Mouse (Mus musculus): Measurements from ENCODE around the gene Aip. TPM values are rescaled to one million over a fixed set of nuclear protein-coding genes. Genes with fewer than 3 reads are reported as not detected.

Aip gene
- polyA plus RNA-seq (2021; fragmentation: Nextera tagmentation) = 168 and 240 TPM in 2 replicates
- long read RNA-seq, experiment 1, transcript Aip-201 (6 exons, 1,261 nt) = major isoform, 306 of 508 reads
- long read RNA-seq, experiment 1, transcript Aip-202 (7 exons, 1,378 nt) = minor isoform, 59 of 508 reads
- long read RNA-seq, experiment 1, partial matches to known transcripts = 22 of 508 reads
- long read RNA-seq, experiment 1, other reads (novel, unspliced or antisense) = 119 of 508 reads
- long read RNA-seq, experiment 2, transcript Aip-201 (6 exons, 1,261 nt) = major isoform, 178 of 275 reads
- long read RNA-seq, experiment 2, transcript Aip-202 (7 exons, 1,378 nt) = minor isoform, 23 of 275 reads
- long read RNA-seq, experiment 2, partial matches to known transcripts = 23 of 275 reads
- long read RNA-seq, experiment 2, other reads (novel, unspliced or antisense) = 51 of 275 reads

DNA sequence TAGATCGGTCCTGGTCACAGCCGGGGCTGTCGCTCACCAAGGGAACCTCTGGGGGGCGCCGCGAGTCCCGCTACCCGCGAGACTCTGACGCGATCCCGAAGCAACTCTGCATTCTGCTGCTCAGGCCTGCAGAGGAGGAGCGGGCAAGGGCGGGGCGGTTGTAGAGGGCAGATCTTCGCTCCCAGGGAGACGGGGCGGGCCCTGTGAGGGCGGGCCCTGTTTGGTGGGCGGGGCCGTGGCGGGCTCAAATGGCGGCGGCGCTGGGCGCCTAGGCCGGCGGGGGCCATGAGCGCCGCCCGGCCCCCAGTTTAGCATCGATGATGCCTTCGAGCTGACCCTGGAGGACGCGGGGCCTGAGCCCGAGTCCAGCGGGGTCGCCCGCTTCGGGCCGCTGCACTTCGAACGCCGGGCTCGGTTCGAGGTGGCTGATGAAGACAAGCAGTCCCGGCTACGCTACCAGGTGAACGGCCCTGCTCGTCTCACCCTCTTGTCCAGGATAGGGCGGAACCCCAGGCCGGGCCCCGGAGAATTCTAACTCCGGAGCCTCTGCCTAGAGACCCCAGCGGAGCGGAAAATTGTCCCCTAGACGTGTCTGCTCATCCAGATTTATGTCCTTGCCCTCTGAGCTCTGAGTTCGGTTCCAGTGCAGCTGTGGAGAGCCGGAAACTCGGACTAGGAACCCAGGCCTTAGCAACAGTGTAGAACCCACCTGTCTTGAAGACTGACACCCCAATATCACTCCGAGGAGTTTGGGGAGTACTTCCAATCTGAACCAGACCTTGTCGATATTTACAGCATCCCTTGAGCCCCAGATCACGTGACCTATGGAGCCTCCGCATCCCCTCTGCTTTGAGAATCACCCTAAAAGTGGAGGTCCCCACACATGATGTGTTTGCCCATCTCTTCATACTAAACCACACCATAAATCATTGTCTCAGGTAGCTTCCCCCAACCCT is at the start of gene Aip:
Gene Aip (minus strand): TSS at position 118 of the 956 bp plus-strand sequence.

DNA sequence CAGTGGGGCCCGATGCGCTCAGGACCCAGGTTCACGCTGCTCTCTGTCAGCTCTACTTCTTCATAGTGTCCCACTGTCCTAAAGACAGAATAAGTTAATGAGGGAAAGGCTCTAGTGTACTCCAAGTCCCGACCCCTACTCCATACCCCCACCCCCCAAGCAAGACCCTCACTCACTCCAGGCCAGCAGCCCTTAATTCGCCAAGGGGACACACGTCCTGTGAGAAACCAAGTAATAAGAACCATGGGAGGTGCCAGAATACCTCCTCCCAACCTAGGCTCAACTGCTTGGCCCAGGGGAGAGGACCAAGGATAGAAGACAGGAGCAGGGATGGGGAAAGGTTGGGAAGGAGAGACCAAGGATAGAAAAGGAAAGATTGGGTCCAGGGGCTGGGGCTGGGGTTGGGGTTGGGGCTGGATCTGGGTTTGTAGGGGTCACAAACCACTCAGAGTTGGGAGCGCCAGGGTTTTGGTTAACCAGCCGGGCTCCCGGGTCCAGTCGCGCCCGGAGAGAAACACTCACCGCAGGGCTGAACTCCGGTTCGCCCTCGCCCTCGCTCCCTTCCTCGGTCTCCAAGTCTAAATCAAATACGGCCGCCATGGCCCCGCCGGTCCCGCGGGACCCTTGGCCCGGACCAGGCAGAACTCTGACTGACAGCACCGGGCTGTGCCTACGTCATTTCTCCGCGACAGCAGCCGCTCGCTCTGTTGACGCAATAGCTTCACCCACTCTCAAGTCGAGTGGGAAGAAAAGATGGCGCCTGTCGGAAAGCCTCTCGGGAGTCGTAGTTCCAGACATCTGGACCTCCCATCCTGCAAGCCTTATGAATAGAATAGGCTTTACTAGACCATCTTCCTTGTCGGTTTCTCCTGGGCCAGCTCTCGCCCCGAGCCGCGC is 37.2 kb upstream of the Aip start, which contains the start of gene Rps6kb2:
Gene Rps6kb2 (minus strand): TSS at position 709 of the 897 bp plus-strand sequence.

DNA sequence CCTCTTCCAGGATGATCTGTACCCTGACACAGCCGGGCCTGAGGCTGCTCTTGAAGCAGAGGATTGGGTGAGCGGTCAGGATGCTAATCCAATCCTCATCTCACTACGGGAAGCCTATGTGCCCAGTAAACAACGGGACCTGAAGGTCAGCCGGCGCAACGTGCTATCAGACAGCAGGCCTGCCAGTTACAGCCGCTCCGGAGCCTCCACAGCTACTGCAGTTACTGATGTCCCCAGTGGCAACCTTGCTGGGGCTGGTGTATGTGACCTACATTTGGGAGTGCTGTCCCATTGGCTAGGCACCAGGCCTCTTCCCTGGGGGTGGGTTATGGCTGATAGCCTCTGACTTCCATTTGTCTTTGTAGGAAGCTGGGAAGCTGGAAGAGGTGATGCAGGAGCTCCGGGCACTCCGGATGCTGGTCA is 27.6 kb upstream of the Aip start, which contains the start of gene Ptprcap:
Gene Ptprcap (plus strand): TSS at position 373 of the 423 bp plus-strand sequence.

DNA sequence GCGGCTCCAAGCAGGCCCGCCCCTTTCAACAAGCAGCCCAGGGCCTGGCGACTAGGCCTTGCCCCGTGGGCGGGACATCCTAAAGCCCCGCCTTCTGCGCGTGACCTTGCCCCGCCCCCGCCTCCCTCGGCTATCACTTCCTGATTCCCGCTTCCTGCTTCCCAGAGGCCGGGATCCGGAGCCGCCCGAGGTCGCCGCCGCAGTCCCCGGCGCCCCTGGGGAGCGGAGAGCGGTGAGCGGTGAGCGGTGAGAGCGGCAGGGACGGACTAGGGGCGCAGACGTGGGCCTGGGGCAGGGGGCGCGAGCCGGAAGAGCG is 22.8 kb upstream of the Aip start, which contains the start of gene Coro1b:
Gene Coro1b (plus strand): TSS at position 129 of the 316 bp plus-strand sequence.

DNA sequence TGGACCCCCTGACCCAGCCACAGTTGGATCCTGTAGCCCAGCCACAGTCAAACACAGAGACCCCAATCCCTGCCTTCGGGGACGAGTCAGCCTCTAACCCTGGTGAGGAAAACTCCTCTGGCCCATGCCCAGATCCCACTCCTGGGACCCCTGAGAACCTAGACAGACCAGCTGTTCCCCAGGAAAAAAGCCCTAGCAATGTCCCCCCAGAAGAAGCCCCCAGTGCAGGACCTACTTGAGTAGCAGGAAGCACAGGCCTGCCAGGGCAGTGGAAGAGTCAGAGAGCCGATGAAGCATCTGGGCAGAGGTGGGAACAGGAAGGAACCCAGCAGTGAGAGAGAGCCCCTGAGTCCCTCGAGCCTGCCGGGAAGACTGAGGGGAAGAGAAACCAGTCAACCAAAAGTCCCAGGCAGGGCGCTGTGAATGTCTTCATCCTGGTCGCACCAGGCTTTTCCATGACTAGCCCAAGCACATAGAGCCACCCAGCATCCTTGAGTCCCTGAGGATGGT is 18.2 kb upstream of the Aip start, which contains the start of gene Cabp4:
Gene Cabp4 (minus strand): TSS at position 275 of the 510 bp plus-strand sequence.

DNA sequence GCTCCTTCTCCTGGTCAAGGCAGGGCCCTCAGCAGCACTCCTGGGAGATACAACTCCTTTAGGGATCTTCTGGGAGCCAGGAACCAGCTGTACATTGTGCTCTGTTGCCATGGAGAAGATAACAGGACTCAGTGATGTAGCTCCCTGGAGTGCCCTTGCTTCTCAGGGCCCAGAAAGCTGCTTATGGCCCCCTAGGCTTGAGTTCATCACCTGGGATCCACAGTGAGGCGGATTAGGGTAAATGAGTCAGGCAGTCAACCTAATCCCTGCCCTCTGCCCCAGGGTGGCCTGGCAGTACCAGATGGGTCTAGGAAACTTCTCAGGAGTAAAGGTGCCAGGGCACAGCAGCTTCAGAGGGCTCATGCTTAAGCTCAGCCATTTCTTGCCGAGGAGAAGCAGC is 13.8 kb upstream of the Aip start, which contains the start of gene Gpr152:
Gene Gpr152 (plus strand): TSS at position 342 of the 400 bp plus-strand sequence.

DNA sequence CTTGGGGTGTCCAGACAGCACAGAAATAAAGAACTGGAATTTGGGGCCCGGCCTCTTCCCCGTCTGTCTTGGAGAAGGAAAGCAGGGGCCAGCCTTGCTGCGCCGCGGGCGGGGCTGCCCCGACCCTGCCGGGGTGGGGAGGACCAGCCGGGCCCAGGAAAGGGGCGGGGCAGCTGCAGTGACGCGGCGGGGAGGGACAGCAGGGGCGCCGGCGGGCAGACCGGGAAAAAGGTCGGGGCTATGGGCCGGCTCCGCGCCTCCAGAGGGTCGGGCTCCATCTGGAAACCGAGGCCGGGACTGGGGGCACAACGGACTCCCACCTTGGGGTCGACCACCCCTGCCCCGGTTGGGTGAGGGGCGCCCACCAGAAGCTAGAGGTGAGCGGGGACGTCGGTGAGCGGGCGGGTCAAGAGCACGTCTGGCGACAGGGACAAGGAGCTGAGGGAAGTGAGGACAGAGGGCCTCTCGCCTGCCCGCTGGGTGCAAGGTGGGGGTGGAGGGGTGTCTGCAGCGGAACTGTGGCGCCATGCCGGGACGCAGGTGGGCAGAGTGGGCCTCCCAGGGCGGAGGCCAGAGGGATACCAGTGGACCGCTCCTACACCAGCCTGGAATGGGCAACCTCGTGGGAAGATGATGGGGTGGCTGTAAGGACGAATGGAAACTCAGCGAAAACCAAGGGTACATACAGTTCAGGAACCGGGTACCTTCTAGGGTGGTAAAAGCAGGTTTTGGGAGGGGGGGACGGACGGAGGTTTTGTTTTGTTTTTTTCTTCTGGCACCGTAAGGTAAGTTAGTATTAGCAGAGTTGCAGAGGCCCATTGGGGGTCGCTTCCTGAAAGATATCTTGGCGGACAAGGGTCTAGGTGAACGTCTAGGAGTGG is 25.6 kb downstream of the Aip start, which contains the start of gene Pitpnm1:
Gene Pitpnm1 (plus strand): TSS at position 162 of the 881 bp plus-strand sequence.

DNA sequence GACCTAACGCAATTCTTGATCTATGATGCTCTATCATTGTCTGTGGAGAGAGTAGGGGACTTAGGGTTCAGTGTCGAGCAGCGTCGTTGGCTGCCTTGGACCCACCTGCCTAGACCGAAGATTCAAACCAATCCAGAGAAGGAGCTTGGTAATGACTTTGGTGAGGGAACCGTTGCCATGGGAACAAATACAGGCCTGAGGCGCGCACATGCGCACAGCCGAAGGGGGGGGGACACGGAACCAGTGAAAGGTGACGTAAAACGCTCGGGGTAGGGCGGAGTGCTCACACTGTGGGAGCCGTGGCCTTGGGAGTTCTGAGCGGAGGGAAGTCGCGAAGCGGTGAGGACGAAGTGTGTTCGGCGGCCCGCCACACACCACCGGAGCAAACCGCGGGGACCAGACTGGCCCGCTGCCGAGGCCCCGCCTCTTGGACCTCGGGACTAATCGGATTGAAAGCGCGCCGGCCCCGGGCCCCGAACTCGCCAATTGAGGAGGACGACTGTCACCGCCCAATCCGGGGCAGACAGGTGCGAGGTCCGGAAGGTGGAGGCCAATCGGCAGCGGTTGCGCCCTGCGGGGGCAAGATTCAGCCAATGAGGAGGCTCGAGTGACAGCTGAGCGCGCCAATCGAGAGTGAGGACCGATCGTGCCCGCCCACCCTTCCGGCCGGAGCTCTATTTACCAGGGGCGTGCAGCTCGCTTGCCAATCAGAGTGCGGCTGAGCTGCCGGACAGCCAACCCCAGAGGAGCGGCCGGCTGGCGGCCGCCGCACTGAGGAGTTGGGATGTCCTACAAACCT is 28.8 kb downstream of the Aip start, which contains the start of gene Cdk2ap2:
Gene Cdk2ap2 (plus strand): TSS at position 541 of the 799 bp plus-strand sequence.

DNA sequence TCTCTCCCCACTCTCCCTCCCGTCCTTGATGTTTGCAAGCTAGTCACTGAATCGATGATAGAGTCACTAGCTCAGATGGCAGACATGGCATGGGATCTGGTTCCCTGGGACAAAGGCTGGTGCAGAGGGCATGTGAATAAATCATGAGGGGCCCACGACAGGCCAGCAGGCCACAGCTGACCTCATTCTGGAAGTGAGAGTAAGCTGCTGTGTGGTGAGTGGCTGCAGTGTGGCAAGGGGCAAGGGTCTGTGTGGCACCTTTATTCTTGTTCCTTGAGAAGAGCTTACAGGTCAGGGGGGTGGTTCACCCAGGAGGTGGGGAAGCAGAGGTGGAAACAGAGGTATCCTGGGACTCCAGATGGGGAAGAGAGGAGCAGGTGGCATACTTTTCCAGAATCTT is 44.3 kb downstream of the Aip start, which contains the start of gene Cabp2:
Gene Cabp2 (plus strand): TSS at position 185 of the 400 bp plus-strand sequence.

Other genes starting within 250 kb of the Aip start
- 3.1 and 3.9 TPM in 2 replicates for gene Tcirg1, start 218.7 kb downstream of the Aip start, polyA plus RNA-seq (2021; fragmentation: Nextera tagmentation)
- gene Ndufs8, start 213.1 kb downstream of the Aip start, polyA plus RNA-seq (2021; fragmentation: Nextera tagmentation) = 579 and 589 TPM in 2 replicates
- 6.4 and 6.9 TPM in 2 replicates for gene Aldh3b1, start 196.1 kb downstream of the Aip start, polyA plus RNA-seq (2021; fragmentation: Nextera tagmentation)
- gene Unc93b1, start 190.7 kb downstream of the Aip start, polyA plus RNA-seq (2021; fragmentation: Nextera tagmentation) = 20.5 and 23.3 TPM in 2 replicates
- gene Aldh3b3, start 167.2 kb downstream of the Aip start, polyA plus RNA-seq (2021; fragmentation: Nextera tagmentation) = 0.13 TPM in 1 of 2 replicates, not detected in the other
- 2.0 and 2.7 TPM in 2 replicates for gene Aldh3b2, start 153.5 kb downstream of the Aip start, polyA plus RNA-seq (2021; fragmentation: Nextera tagmentation)
- gene Acy3, start 139.3 kb downstream of the Aip start, polyA plus RNA-seq (2021; fragmentation: Nextera tagmentation) = 3.2 and 3.9 TPM in 2 replicates
- not detected in 2 replicates for gene Tbx10, start 133.1 kb downstream of the Aip start, polyA plus RNA-seq (2021; fragmentation: Nextera tagmentation)
- gene Nudt8, start 125.3 kb downstream of the Aip start, polyA plus RNA-seq (2021; fragmentation: Nextera tagmentation) = 21.4 and 23.0 TPM in 2 replicates
- gene Gm49405, start 125.2 kb downstream of the Aip start, polyA plus RNA-seq (2021; fragmentation: Nextera tagmentation) = 0.13 and 0.21 TPM in 2 replicates
- 2.1 and 3.3 TPM in 2 replicates for gene Doc2g, start 122.5 kb downstream of the Aip start, polyA plus RNA-seq (2021; fragmentation: Nextera tagmentation)
- gene Ndufv1, start 113.1 kb downstream of the Aip start, polyA plus RNA-seq (2021; fragmentation: Nextera tagmentation) = 400 and 516 TPM in 2 replicates
- 1,005 and 1,067 TPM in 2 replicates for gene Gstp1, start 87.9 kb downstream of the Aip start, polyA plus RNA-seq (2021; fragmentation: Nextera tagmentation)
- 2.2 and 7.2 TPM in 2 replicates for gene Gstp2, start 79.8 kb downstream of the Aip start, polyA plus RNA-seq (2021; fragmentation: Nextera tagmentation)
- gene Gstp3, start 66.3 kb downstream of the Aip start, polyA plus RNA-seq (2021; fragmentation: Nextera tagmentation) = not detected in 2 replicates
- not detected in 2 replicates for gene Cabp2, start 44.3 kb downstream of the Aip start, polyA plus RNA-seq (2021; fragmentation: Nextera tagmentation)
- 52.6 and 68.9 TPM in 2 replicates for gene Cdk2ap2, start 28.7 kb downstream of the Aip start, polyA plus RNA-seq (2021; fragmentation: Nextera tagmentation)
- gene Pitpnm1, start 25.9 kb downstream of the Aip start, polyA plus RNA-seq (2021; fragmentation: Nextera tagmentation) = 53.9 and 65.8 TPM in 2 replicates
- gene Gpr152, start 13.9 kb upstream of the Aip start, polyA plus RNA-seq (2021; fragmentation: Nextera tagmentation) = not detected in 2 replicates
- 0.06 and 0.11 TPM in 2 replicates for gene Cabp4, start 18.2 kb upstream of the Aip start, polyA plus RNA-seq (2021; fragmentation: Nextera tagmentation)
- gene Coro1b, start 22.8 kb upstream of the Aip start, polyA plus RNA-seq (2021; fragmentation: Nextera tagmentation) = 87.0 and 103 TPM in 2 replicates
- gene Ptprcap, start 27.7 kb upstream of the Aip start, polyA plus RNA-seq (2021; fragmentation: Nextera tagmentation) = 0.72 and 1.4 TPM in 2 replicates
- 11.8 and 16.7 TPM in 2 replicates for gene Rps6kb2, start 37.5 kb upstream of the Aip start, polyA plus RNA-seq (2021; fragmentation: Nextera tagmentation)
- 4.2 and 4.3 TPM in 2 replicates for gene Carns1, start 49.6 kb upstream of the Aip start, polyA plus RNA-seq (2021; fragmentation: Nextera tagmentation)
- 0.51 and 0.69 TPM in 2 replicates for gene Tbc1d10c, start 65.4 kb upstream of the Aip start, polyA plus RNA-seq (2021; fragmentation: Nextera tagmentation)
- gene Ppp1ca, start 66.2 kb upstream of the Aip start, polyA plus RNA-seq (2021; fragmentation: Nextera tagmentation) = 387 and 460 TPM in 2 replicates
- 6.8 and 7.0 TPM in 2 replicates for gene Rad9a, start 75.8 kb upstream of the Aip start, polyA plus RNA-seq (2021; fragmentation: Nextera tagmentation)
- 0.19 and 0.76 TPM in 2 replicates for gene Clcf1, start 88.4 kb upstream of the Aip start, polyA plus RNA-seq (2021; fragmentation: Nextera tagmentation)
- not detected in 2 replicates for gene AC109138.7, start 88.5 kb upstream of the Aip start, polyA plus RNA-seq (2021; fragmentation: Nextera tagmentation)
- gene Pold4, start 106.0 kb upstream of the Aip start, polyA plus RNA-seq (2021; fragmentation: Nextera tagmentation) = 31.3 and 44.7 TPM in 2 replicates
- 5.3 and 7.5 TPM in 2 replicates for gene Ssh3, start 143.3 kb upstream of the Aip start, polyA plus RNA-seq (2021; fragmentation: Nextera tagmentation)
- gene Ankrd13d, start 157.3 kb upstream of the Aip start, polyA plus RNA-seq (2021; fragmentation: Nextera tagmentation) = 54.6 and 59.2 TPM in 2 replicates
- 62.5 and 70.5 TPM in 2 replicates for gene Grk2, start 180.4 kb upstream of the Aip start, polyA plus RNA-seq (2021; fragmentation: Nextera tagmentation)

Data from left cerebral cortex, adult 6 months (tissue).